Mouse (Mus musculus) thymus, postnatal 0 days (tissue): ENCODE data around the gene Zfhx3. TPM values are rescaled to one million over a fixed set of nuclear protein-coding genes. Genes with fewer than 3 reads are reported as not detected.

ENCODE experiments used
- DNase-seq: peaks from one replicate; pipeline ENCODE4 v3.0.0-alpha.2; 2015; ENCODE audit warnings: low spot score
- polyA plus RNA-seq: library from polyadenylated mRNA; unstranded; fragments of >200 nt; fragmentation: Nextera tagmentation; extraction: Ambion mirVana; gene quantifications from 2 replicates; pipeline ENCODE4 v1.2.1, GENCODE M21; 2015

Gene Zfhx3
- polyA plus RNA-seq, 1 experiment from 2014 or later: 1.9 TPM

DNA sequence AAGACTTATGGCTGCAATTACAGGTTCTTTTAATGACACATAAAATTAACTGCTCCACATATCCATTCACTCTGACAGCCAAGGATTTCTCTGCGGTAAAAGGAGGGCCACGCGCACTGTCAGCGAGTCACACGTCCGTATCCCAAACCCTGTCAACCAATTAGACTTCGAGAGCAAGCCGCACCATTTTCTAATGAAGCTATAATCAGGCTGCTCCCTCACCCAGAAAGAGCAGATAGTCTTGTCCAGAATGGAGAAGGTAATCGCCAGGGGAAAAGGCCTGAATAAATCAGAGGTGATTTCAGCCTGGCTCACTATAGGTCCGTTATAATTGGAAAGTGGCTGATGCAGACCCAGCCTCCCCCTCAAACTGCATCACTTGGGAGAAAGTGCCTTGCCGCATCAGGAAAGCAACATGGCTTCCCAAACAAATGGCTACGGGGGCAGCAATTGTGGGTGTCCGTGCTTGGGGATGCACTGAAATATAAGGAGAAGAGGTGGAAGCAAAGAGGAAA, 494.9 kb downstream of the Zfhx3 start:
- DNase-seq: no peak

- DNase-seq: no peak
Measured at GRCm38 (mm10) chr8:108440476-108440875, 498.0 kb downstream of the Zfhx3 start.

DNA sequence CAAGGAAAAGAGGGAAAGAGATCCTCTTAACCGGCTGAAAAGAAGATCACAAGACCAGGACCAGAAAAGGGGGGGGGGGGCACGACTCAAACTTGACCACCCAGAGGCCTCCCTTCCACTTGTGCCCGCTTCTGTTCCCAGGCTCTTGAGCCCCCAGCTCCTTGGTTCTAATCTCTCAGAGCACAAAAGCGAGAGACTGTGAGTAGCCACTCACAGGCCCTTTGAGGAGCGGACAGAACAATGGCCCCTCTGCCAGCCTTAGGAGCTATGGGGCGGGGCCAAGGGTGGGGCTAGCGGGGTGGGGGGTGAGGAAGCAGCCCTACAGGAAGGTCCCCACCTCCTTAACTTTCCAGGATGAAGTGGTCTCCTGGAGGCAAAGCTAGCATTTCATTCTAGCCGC, 508.4 kb downstream of the Zfhx3 start:
- no peak for DNase-seq

DNA sequence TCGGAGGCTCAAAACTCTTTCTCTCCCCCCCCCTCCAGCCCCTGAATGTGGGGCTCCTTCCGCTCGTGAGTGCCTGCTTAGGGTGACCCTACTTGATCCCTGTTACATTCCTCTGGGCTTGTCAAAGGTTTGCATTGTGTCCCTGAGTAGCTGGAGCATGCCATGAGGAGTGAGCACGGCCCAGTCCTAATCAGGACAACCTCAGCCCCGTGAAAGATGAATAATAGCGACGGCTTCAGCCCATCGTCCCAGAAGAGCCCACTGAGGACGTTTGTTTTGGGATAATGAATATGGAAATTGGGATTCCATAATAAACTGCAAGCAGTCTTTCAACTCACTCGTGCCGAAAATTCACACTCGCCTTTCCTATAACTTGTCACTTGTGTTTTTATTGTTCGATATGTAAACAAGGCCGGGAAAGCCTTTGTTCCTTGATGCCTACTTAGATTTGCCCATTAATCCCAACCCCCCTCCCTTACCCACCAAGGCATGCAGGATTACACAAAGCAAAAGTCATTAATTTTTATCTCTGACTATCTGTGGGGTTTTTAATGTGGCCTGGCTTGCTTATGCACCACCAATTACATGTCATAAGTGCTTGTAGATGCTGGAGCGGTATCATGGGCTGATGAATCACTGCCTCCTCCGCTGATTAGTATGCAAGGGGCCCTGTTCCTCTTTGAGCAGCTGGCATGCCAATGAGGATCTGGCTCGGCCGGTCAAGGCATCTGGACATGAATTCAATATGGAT, 512.3 kb downstream of the Zfhx3 start:
- no peak for DNase-seq

DNA sequence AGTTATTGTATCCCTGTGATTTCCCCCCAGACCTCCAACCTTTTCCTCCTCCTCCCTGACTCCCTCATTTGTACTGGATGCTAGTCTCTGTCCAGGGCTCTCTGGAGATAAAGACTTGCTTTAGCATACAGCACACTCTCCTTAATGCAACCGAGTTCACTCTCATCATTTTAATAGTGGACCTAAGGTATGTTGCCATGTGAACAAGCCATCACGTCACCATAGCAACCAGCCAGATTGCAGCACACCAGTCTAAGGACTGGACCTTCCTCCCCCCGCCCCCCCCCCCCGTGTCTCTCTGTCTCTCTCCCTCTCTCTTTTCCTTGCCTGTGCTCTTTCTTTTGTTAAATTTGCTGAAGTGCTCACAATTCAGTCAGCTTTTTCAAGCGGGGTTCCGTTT, 524.2 kb downstream of the Zfhx3 start:
- no peak for DNase-seq

GRCm38 (mm10) chr8:108467172-108468035, 525.0 kb downstream of the Zfhx3 start:
- DNase-seq: no peak

GRCm38 (mm10) chr8:108470269-108470668, 527.8 kb downstream of the Zfhx3 start:
- DNase-seq: no peak

DNA sequence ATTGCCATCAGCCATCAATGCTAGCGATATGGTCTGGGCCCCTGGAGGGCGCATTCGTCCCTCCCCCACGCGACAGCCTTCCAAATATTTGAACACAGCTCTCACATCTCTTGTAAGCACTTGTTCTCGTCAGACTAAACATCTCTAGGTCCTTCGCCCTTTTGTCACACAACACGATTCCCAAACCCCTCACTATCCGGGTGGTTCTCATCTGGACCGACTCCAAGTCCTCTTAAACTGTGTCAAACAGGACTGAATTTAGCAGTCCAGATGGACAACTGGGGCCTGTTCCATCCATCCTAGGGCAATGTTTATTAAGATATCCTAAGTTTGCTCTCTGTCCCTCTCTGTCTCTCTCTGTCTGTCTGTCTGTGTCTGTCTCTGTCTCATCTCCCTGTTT, 532.1 kb downstream of the Zfhx3 start:
- no peak for DNase-seq

DNA sequence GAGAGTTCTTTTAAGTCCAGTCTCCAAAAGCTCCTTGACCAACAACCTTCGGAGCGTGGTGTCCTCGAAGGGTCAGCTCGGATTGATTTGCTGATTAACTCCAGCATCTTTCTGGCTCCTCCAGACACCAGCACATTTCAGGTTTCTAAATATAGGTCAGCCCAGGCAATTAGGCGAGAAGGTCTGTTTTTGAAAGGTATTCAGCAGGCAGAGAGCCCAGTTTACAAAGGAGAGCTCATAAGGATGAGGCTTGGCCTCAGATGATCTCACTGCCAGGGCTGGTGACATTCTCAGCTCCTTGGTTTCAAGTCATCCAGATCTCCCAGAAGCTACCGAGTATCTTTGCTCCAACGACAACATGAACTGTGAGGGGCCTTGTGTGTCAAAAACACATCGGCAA, 535.7 kb downstream of the Zfhx3 start:
- DNase-seq: no peak

- no peak for DNase-seq
Measured at GRCm38 (mm10) chr8:108480141-108480540, 537.7 kb downstream of the Zfhx3 start.

DNA sequence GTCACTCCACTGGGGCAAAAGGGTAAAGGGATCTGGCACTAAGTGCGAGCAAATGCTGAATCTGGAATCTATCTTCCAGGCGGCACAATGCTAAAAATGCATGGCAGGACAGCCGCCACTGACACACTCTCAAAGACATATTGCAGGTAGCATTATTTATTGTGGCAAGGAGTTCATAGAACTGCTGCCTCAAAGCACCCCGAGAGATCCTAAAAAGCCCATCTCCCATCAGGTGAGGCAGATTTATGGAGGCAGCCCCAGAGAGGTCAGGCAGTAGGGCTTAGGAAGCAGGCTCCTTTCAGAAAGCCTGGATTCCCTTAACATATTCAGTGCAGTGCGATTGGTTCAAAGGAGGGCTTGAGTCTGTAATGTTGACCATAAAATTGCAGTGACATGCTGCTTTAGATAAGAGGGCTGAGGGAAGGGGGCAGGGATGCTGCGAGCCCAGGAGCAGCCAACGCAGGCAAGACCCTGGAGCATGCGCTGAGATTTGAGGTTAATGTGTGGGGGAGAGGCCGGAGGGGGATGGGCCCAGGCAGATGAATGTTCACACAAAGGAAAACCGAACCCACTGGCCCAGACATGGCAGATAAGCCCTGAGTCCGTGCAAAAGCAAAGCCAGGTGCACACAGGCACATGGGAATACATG, 538.8 kb downstream of the Zfhx3 start:
- no peak for DNase-seq

DNA sequence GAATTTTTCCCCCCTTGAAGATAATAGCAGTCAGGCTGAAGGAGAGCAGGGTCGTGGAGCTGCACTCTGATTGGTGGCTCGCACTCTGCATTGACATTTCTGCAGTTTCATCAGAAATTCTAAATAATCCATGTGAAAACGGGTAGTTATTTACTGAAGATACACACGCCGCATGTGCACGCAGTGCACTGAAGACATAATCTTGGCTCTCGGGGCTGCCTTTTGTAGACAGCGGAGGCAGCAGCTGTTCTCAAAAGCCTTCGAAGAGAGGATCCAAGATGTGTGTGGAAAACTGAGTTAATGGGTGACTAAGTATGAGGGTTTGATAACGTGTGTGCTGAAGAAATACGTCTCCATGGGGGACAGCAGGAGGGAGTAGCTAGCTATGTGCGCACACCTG, 553.7 kb downstream of the Zfhx3 start:
- no peak for DNase-seq

- no peak for DNase-seq
Measured at GRCm38 (mm10) chr8:108506779-108507178, 564.3 kb downstream of the Zfhx3 start.

DNA sequence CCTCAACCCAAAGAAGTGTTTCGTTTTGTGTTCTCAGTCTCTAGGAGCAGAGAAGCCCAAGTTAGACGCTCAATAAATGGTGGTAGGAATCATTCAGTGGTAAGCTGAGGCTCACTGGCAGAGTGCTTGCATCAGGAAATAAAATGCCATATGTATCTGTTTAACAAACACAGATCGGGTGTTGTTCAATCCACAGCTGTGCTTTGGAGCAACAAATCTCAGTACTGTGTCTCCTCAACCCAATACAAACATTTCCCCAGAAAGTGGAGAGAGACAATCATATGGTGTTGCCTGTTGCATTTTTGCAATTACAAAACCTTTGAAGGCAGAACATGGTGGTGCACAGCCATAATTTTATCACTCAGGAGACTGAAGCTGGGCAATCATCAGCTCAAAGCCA, 565.3 kb downstream of the Zfhx3 start:
- no peak for DNase-seq

DNA sequence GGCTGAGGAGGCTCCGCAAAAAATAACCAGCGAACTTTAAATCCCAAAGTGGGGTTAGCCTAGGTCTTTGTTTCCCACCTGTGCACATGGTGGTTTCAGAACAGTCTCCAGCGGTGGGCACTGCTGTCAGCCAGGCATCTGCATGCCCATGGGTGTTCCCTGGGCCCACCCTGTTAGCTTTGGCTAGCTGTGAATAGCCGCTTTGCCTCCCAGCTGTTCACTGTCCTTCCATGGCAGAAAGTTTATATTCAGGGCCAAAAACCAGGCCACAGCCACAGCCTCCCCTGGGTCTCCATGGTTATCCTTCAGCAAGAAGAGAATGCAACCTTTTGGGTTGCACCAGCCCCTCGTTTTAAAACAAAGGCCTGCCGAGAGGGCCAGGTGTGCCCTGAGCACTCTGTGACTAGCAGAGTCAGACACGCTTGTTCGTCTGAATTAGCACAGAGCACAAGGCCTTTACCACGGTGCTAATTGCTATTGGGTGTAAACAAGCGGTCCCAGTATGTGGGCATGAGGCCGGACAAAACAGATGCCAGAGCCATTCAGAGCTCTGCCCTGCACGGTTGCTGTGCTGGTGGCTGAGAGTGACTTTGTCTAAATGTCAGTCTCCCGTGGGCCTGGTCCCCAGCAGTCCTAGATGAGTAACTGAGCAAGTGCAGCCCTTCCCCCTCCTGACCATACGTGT, 568.3 kb downstream of the Zfhx3 start:
- DNase-seq: no peak

- no peak for DNase-seq
Measured at GRCm38 (mm10) chr8:108518116-108518515, 575.7 kb downstream of the Zfhx3 start.

- no peak for DNase-seq
Measured at GRCm38 (mm10) chr8:108522050-108522449, 579.6 kb downstream of the Zfhx3 start.

DNA sequence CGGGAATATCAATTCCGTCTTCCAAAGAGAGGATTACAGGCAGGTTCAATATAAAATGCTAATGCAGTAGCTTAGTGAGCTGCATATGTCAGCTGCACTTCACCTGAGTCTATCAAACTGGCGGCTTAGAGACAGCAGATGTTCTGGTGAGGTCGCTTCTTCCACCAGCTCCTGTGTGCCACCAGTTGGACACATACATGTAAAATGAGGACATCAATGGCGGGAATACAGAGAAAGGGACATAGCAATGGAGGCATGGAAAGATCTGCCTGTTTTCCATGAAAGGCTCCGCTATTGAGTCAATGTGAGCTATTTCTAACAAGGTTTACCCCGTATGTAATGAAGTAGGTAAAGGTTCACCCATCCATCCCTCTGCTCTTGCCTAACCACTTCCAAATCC, 587.0 kb downstream of the Zfhx3 start:
- no peak for DNase-seq

- no peak for DNase-seq
Measured at GRCm38 (mm10) chr8:108535121-108535876, 592.9 kb downstream of the Zfhx3 start.

DNA sequence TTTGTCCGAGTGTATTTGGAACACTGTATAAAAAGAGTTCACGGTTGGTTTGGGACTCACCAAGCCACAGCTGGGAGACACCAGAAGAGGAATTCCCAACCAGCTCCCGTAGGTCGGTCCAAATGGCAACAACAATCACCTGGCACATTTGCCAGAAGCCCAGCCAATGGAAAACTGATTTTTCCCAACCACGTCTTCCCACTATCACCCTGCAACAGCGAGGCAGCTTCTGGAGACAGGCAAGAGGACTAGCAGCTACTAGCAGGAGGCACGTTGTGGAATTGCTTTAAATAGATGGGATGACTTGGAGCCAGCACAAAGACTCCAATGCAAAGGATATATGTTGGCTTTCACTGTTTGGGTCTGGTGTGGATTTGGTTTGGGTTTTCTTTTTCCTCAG, 593.7 kb downstream of the Zfhx3 start:
- no peak for DNase-seq

DNA sequence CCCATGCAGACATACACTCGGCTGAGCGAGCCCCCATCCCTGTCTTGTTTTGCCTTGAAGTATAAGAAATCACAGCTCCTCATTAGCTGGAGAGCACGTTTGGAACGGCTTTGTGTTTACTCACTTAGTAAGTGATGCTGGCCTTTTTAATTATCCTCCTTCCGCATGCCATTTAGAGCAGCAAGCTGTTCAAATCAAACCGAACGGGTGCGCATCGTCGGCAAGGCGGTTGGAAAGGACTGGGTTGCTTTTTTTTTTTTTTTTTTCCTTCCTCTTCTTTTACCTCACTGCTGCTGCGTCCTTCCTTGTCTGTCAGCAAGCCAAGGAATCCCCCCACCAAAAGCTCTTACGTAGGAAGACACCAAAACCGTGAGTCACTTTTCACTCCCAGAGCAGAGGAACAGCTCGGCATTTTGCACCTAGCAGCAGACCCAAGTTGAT, 594.5 kb downstream of the Zfhx3 start:
- no peak for DNase-seq
